Mouse (Mus musculus) spleen, postnatal 14 days (tissue): ENCODE measurements around the gene Ppp1r12c.
A peak's percentile ranks its signal among the peaks of the same experiment; 100 is the strongest.
"Not testable (repeated sequence)": the region's sequence is repeated elsewhere in the genome, so short reads cannot be mapped to it uniquely, and the experiment has no call there.

Experiments
- DNase-seq, 2 experiments: peaks; one replicate each; pipeline ENCODE4 v3.0.0; 2021 to 2022; ENCODE audit warnings: low spot score in 2 of 2

The Ppp1r12c gene

DNA sequence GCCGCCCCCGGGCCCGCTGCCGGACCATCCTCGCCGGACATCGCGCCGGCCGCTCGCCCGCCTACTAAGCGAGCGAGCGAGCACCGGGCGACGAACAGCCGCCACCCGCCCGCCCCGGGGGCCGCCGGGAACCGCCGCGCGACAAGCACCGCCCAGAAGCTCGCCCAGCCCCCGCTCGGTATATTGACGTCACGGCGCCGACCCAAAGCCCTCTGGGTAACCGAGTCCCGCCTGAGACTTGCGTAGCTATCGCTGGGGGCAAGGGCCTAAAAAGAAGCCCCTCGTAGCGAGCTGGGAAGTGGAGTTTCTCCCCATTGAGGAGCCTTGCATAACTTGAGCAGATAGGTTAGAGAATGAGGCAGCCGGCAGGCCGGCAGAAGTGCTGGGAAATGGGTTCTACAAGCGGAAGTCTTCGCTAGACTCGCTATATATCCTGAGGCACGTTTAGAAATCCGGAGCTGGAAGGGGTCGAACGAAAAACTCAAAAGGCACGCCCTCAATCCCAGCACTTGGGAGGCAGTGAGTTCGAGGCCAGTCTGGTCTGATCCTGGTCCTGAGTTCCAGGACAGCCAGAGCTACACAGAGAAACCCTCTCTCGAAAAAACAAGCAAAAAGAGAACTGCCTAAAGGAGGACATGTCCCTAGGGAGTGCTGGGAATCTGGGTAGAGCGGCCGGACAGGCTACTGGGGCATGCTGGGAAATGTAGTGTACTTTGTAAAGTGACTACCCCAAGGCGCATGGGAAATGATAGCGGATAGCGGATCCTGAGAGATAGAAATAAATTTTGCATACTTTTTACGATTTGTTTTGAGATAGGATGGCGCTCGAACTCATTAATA, at the start of gene Ppp1r12c:
Gene Ppp1r12c, minus strand, starts transcription at position 123 of the 840 bp plus-strand sequence.
- DNase-seq = peak; percentile 92 to 96

DNA sequence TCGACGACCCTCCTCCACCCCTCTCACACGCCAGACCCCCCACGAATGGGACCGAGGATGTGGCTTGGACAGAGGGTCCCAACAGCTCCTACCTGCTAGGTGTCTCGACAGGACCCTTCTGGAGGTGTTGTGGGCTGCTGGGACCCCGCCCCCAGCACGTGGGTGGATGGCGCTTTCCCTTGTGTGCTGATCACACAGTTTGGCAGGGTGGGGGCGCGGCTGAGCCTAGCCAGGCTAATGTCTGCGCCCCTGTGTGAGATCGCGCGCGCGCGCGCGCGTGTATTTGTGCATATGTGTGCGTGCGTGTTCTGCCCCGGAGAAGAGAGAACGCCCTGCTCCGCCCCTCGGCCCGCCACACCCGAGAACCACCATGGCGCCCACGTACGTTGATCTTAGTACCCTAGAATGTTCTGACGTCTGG, 45.8 kb upstream of the Ppp1r12c start, which contains the start of gene Syt5:
Gene Syt5, minus strand, starts transcription at position 321 of the 421 bp plus-strand sequence.
- DNase-seq = no peak

DNA sequence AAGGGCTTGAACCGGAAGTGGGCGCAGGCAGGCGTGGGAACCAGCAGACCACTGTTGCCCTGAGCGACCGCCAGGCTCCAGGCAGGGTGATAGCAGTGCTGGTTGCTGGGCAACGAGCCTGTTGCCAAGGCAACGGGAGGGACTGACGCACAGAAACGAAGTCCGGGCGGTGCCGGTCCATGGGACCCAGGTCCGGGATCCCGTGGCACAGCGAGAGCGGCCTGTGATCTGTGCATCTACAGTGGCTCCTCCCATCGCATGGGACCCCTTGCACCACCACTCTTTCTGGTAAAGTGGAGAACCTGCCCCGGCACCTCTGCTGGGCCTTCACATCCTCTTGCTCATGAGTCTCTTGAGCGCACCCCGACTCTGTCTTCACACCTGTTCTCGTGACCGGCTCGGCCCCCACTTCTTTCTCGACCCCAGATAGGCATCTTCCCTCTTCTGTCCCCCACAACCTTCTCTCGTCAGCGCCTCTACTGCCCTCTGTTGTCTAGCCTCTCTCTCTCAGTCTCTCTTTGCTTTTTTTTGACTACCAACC, 45.2 kb upstream of the Ppp1r12c start:
- no peak for DNase-seq

- DNase-seq = no peak
Observed at GRCm38 (mm10) chr7:4546050-4546449, 44.6 kb upstream of the Ppp1r12c start.

GRCm38 (mm10) chr7:4542013-4542412, 40.5 kb upstream of the Ppp1r12c start:
- no peak for DNase-seq

GRCm38 (mm10) chr7:4541344-4541743, 39.9 kb upstream of the Ppp1r12c start:
- no peak for DNase-seq

- DNase-seq = no peak
Observed at GRCm38 (mm10) chr7:4539019-4539418, 37.5 kb upstream of the Ppp1r12c start.

- DNase-seq = no peak
Observed at GRCm38 (mm10) chr7:4537181-4537580, 35.7 kb upstream of the Ppp1r12c start.

DNA sequence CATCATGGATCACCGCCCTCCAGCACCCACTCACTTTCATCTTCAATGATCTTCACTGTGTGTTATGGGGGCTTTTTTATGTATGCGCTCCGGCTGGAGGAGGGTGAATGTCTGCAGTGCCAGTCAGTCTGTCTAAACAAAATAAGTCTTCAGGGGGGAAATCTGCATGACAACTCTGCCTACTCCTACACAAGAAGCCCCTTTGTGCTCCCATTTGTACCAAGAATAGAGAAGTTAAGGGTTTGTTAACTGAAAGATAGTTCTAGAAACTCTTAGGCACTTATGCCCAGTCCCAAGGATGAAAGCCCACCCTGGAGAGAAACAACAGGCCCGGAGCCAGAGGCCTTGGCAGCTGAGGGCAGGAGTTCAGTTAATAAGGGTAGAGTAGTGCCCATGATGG, 34.9 kb upstream of the Ppp1r12c start:
- no peak for DNase-seq

GRCm38 (mm10) chr7:4532005-4532729, 30.7 kb upstream of the Ppp1r12c start, which contains the start of gene Dnaaf3:
Gene Dnaaf3, minus strand, starts transcription at chr7:4532453.
- no peak for DNase-seq

- not testable (repeated sequence) for DNase-seq
Observed at GRCm38 (mm10) chr7:4530166-4530565, 28.7 kb upstream of the Ppp1r12c start.

DNA sequence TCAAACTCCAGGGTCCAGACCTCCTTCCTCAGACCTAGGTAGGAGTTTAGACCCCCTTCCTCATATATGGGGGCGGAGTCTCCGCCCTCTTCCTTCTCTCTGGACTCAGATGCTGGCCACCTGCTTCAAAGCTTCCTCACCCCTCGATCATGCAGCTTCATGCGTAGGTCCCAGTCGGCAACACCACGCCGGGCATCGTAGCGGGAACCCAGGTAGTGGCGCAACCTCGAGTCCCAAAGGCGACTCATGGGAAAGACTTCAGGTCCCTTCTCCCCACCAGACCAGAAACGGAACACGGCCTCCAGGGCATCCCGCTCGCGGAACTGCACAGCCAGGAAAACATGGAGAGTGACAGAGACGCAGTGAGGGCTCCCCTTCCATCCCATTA, 25.8 kb upstream of the Ppp1r12c start:
- no peak for DNase-seq

- DNase-seq = peak; percentile 35 to 54
Observed at GRCm38 (mm10) chr7:4526341-4527301, 25.1 kb upstream of the Ppp1r12c start.

DNA sequence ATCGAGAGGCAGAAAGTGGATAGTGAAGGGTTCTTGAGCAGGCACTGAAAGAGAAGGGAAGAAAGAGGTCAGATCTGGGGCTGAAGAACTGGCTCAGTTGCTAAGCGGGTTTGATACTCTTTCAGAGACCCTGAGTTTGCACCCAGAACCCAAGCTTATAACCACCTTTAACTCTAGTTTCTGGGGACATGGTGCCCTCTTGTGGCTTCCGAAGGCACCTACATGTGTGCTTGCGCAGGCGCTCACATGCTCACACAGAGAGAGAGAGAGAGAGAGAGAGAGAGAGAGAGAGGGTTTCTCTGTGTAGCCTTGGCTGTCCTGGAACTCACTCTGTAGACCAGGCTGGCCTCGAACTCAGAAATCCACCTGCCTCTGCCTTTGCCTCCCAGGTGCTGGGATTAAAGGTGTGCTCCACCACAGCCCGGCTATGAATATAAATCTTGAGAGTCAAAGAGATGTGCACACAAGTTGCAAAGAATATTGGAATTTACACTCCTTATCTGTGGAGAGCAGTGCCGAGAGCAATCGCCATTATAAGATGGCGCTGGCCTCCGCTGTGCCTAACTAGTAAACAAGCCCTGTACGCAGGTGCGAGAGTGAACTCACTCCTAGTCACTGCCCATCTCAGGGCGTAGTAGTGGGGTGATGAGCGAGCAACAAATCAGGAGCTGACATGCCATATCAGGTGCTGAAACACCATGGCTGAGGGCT, 22.9 kb upstream of the Ppp1r12c start, which contains the start of gene Tnni3:
Gene Tnni3, minus strand, starts transcription at position 18 of the 711 bp plus-strand sequence.
- DNase-seq = peak in 1 of 2 experiments; percentile 33

GRCm38 (mm10) chr7:4523205-4524130, 22.0 kb upstream of the Ppp1r12c start:
- DNase-seq = no peak

- DNase-seq = no peak
Observed at GRCm38 (mm10) chr7:4522292-4522691, 20.8 kb upstream of the Ppp1r12c start.

GRCm38 (mm10) chr7:4521231-4522003, 19.9 kb upstream of the Ppp1r12c start:
- DNase-seq = no peak

DNA sequence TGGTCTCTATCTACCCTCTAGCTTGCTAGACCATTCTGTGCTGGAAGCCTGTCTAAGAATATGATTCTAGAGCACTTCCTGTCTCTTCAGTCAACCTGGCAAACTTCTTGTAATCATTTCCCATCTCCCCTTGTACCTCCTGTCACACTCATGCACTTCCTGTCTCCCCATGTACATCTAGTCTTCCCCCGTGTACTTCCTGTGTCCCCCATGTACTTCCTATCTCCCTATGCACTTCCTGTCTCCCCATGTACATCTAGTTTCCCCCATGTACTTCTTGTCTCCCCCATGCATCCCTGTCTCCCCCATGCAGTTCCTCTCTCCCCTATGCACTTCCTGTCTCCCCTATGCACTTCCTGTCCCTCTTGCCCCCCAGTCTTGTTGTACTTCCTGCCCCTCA, 17.0 kb upstream of the Ppp1r12c start:
- no peak for DNase-seq
